Mouse (Mus musculus): ENCODE measurements at regions not wholly inside any gene's neighbourhood (a gene's known extent, or its start where the extent isn't known, plus 50 kb on each side); places are given as distances from the start of the nearest gene placed in this dataset.
"Not testable (repeated sequence)": the region's sequence is repeated elsewhere in the genome, so short reads cannot be mapped to it uniquely, and the experiment has no call there.

GRCm38 (mm10) chrX:99732526-99732925, 88.3 kb upstream of the Tmem28 start:
- Histone ChIP-seq H3K27ac (no peak overlapping the region), H3K9ac (no peak overlapping the region), H3K4me3 (replicated peaks) (no peak overlapping the region), H3K9me3 (no peaks in the 10 kb centered on the region), H3K36me3 (no peaks in the 10 kb centered on the region), H3K4me2 (replicated peaks) (no peak overlapping the region), H3K27me3 (replicated peaks) (no peaks in the 10 kb centered on the region; the same call in 1 of the 2 replicates), H3K4me1 (replicated peaks) (no peaks in the 10 kb centered on the region)
- WGBS, result 66% methylated on average over 2 of the region's 2 CpGs
- ATAC-seq, result no peak

DNA sequence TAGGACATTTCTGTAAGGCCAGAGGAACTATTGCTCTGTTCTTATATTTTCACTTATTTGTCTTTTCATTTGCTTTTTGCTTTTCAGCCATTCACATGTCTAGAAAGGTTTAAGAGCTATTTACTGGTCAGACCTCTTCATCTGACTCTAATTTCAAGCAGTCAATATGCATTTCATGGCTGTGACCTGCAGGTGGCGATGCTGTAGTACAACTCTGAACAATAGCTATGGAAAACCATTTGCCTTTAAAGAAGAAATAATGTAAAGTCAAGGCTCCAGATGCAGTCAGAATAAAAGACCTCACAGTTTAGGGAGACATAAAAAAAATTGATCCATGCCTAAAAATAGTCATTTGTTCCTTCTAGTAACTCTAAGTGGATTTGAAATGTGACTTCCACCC, 95.7 kb upstream of the Tmem28 start:
- no peak overlapping the region for H3K9ac ChIP-seq
- H3K9me3 ChIP-seq, result no peaks in the 10 kb centered on the region
- H3K36me3 ChIP-seq, result no peaks in the 10 kb centered on the region
- H3K4me1 ChIP-seq (replicated peaks), result no peaks in the 10 kb centered on the region
- WGBS, result 3% methylated on average over 1 of the region's 1 CpGs
- no peaks in the 10 kb centered on the region for H3K27me3 ChIP-seq (replicated peaks)
- no peak overlapping the region for H3K4me2 ChIP-seq (replicated peaks)
- no peak for ATAC-seq
- no peak overlapping the region for H3K4me3 ChIP-seq (replicated peaks)
- no peak overlapping the region for H3K27ac ChIP-seq

- Histone ChIP-seq H3K4me2 (replicated peaks) (no peak overlapping the region), H3K4me3 (replicated peaks) (no peak overlapping the region), H3K27ac (no peak overlapping the region), H3K27me3 (replicated peaks) (no peaks in the 10 kb centered on the region; the same call in 1 of the 2 replicates), H3K36me3 (no peaks in the 10 kb centered on the region), H3K9me3 (no peaks in the 10 kb centered on the region), H3K4me1 (replicated peaks) (no peaks in the 10 kb centered on the region), H3K9ac (no peak overlapping the region)
- 58% methylated on average over 4 of the region's 4 CpGs for WGBS
- ATAC-seq, result no peak
Measured at GRCm38 (mm10) chrX:99695366-99695765, 125.5 kb upstream of the Tmem28 start.

GRCm38 (mm10) chrX:99690971-99691370, 129.8 kb upstream of the Tmem28 start:
- no peaks in the 10 kb centered on the region for H3K9me3 ChIP-seq
- no peak overlapping the region for H3K4me2 ChIP-seq (replicated peaks)
- H3K27ac ChIP-seq, result no peak overlapping the region
- H3K36me3 ChIP-seq, result no peaks in the 10 kb centered on the region
- 62% methylated on average over 4 of the region's 4 CpGs for WGBS
- no peak for ATAC-seq
- H3K4me1 ChIP-seq (replicated peaks), result no peaks in the 10 kb centered on the region
- H3K9ac ChIP-seq, result no peak overlapping the region
- no peaks in the 10 kb centered on the region; the same call in 1 of the 2 replicates for H3K27me3 ChIP-seq (replicated peaks)
- H3K4me3 ChIP-seq (replicated peaks), result no peak overlapping the region

GRCm38 (mm10) chrX:99689761-99690160, 131.1 kb upstream of the Tmem28 start:
- no peak overlapping the region for H3K27ac ChIP-seq
- H3K9me3 ChIP-seq, result no peaks in the 10 kb centered on the region
- H3K4me2 ChIP-seq (replicated peaks), result no peak overlapping the region
- no peaks in the 10 kb centered on the region for H3K4me1 ChIP-seq (replicated peaks)
- 79% methylated on average over 4 of the region's 4 CpGs for WGBS
- H3K4me3 ChIP-seq (replicated peaks), result no peak overlapping the region
- no peak overlapping the region for H3K9ac ChIP-seq
- no peak for ATAC-seq
- no peaks in the 10 kb centered on the region for H3K36me3 ChIP-seq
- no peaks in the 10 kb centered on the region; the same call in 1 of the 2 replicates for H3K27me3 ChIP-seq (replicated peaks)

DNA sequence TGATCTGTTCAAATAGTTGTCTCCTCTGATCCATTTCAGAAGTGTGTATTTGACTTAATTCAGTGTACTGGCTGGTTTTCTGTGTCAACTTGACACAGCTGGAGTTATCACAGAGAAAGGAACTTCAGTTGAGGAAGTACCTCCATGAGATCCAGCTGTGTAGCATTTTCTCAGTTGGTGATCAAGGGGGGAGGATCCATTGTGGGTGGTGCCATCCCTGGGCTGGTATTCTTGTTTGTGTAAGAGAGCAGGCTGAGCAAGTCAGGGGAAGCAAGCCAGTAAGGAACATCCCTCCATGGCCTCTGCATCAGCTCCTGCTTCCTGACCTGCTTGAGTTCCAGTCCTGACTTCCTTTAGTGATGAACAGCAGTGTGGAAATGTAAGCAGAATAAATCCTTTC, 138.3 kb upstream of the Tmem28 start:
- not testable (repeated sequence) for H3K27ac ChIP-seq; H3K4me2 ChIP-seq (replicated peaks); H3K4me3 ChIP-seq (replicated peaks); H3K36me3 ChIP-seq; H3K4me1 ChIP-seq (replicated peaks); H3K9me3 ChIP-seq; H3K9ac ChIP-seq; ATAC-seq; H3K27me3 ChIP-seq (replicated peaks)

DNA sequence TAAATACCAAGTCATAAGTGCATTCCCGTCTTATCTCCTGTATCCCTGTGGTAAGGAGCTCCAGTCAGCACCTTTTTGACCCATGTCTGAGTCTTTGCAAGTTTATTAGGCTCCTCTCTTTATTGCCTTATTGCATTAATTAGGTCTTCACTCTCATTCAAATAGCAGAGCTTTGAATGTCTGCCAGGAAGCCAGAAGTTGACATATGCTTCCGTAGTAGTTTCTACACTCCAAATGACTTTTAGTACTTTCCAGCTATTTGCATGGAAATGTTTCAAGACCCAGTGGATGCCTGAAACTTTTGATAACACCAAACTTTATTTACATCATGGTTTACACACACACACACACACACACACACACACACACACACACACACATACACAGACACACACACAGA, 153.2 kb upstream of the Tmem28 start:
- Histone ChIP-seq H3K4me2 (replicated peaks) (no peak overlapping the region), H3K27ac (no peak overlapping the region), H3K4me3 (replicated peaks) (no peak overlapping the region), H3K9me3 (no peaks in the 10 kb centered on the region), H3K27me3 (replicated peaks) (no peaks in the 10 kb centered on the region; the same call in 1 of the 2 replicates), H3K4me1 (replicated peaks) (no peaks in the 10 kb centered on the region), H3K9ac (no peak overlapping the region), H3K36me3 (no peaks in the 10 kb centered on the region)
- 72% methylated on average over 2 of the region's 2 CpGs for WGBS
- ATAC-seq, result no peak

- Histone ChIP-seq H3K9ac (no peak overlapping the region), H3K9me3 (no peaks in the 10 kb centered on the region), H3K4me1 (replicated peaks) (no peaks in the 10 kb centered on the region), H3K36me3 (no peaks in the 10 kb centered on the region), H3K4me2 (replicated peaks) (no peak overlapping the region), H3K27ac (no peak overlapping the region), H3K4me3 (replicated peaks) (no peak overlapping the region), H3K27me3 (replicated peaks) (peaks cover 3% of the 10 kb centered on the region; the same call in 1 of the 2 replicates)
- 72% methylated on average over 3 of the region's 3 CpGs for WGBS
- no peak for ATAC-seq
Measured at GRCm38 (mm10) chrX:99662566-99662965, 158.3 kb upstream of the Tmem28 start.

DNA sequence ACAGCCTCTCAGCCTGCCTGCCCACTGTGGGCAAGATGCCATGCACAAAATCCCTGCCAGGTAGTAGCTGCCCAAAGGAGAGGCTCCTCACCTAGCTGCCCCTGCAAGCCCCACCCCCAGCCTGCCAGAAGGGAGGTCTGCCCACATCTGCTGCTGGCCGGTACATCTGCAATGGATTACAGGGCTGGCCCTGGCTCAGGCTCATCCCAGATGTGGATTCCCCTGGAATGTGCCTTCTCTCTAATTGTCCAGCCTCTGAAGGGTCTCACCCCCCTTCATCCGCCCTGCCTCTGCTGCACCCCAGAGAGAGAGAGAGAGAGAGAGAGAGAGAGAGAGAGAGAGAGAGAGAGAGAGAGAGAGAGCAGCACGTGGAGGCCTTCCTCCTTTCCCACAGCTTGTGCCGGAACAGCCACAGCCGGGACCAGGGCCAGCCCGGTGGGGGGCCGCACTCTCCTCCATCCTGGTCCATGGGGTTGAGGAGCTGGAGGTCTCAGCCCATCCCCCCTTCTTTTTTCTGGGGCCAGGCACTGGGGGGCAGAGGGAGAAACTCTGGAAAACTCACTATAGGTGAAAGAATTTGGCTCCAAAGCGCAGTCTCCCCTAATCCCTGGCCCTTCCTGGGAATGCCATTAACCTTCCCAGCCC, 161.2 kb upstream of the Tmem28 start:
- no peak for ATAC-seq
- no peaks in the 10 kb centered on the region for H3K4me1 ChIP-seq (replicated peaks)
- no peak overlapping the region for H3K27ac ChIP-seq
- WGBS, result 53% methylated on average over 8 of the region's 8 CpGs
- H3K27me3 ChIP-seq (replicated peaks), result peaks cover 3% of the 10 kb centered on the region; the same call in 1 of the 2 replicates
- H3K9ac ChIP-seq, result no peak overlapping the region
- no peaks in the 10 kb centered on the region for H3K36me3 ChIP-seq
- H3K4me3 ChIP-seq (replicated peaks), result no peak overlapping the region
- H3K9me3 ChIP-seq, result no peaks in the 10 kb centered on the region
- H3K4me2 ChIP-seq (replicated peaks), result no peak overlapping the region

- no peaks in the 10 kb centered on the region for H3K36me3 ChIP-seq
- no peaks in the 10 kb centered on the region for H3K9me3 ChIP-seq
- H3K4me2 ChIP-seq (replicated peaks), result no peak overlapping the region
- WGBS, result 25% methylated on average over 8 of the region's 8 CpGs
- peaks cover 3% of the 10 kb centered on the region; the same call in 1 of the 2 replicates for H3K27me3 ChIP-seq (replicated peaks)
- no peak overlapping the region for H3K27ac ChIP-seq
- no peak overlapping the region for H3K9ac ChIP-seq
- H3K4me1 ChIP-seq (replicated peaks), result no peaks in the 10 kb centered on the region
- peak; percentile 51; the same call in 1 of the 2 replicates for ATAC-seq
- no peak overlapping the region for H3K4me3 ChIP-seq (replicated peaks)
Measured at GRCm38 (mm10) chrX:99657790-99658451, 162.9 kb upstream of the Tmem28 start.

- H3K27me3 ChIP-seq (replicated peaks), result peaks cover 3% of the 10 kb centered on the region; the same call in 1 of the 2 replicates
- WGBS, result 87% methylated on average over 6 of the region's 6 CpGs
Measured at GRCm38 (mm10) chrX:99656988-99657387, 163.8 kb upstream of the Tmem28 start.

DNA sequence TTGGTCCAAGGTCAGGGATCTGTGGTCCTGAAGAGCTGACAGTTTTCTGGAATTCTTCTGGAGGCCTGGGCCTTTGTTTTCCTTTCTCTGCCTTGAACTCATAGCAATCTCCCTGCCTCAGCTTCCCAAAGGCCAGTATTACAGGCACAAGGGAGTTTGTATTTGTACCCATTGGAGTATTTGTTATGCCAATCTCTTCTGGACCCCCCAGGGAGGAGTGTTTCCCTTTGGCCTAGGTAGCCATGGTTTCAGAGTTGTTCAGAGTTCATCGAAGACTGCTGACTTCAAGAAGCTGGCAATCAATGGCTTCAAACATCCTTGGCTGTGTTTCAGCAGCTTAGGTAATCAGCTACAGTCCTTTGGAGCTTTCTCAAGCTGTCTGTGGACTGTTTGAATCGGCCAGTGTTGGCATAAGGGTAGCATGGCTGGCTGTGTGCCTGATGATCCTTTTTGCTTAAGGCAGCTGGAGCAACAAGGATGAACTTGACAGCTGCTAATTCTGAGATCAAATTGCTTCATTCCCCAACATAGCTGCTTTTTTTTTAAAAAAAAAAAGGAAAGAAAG, 161.2 kb upstream of the Pja1 start:
- Histone ChIP-seq H3K9ac (no peak overlapping the region), H3K4me3 (replicated peaks) (no peak overlapping the region), H3K4me2 (replicated peaks) (no peak overlapping the region), H3K4me1 (replicated peaks) (no peaks in the 10 kb centered on the region), H3K27ac (no peak overlapping the region), H3K27me3 (replicated peaks) (peaks cover 8% of the 10 kb centered on the region; the same call in 1 of the 2 replicates), H3K36me3 (no peaks in the 10 kb centered on the region), H3K9me3 (no peaks in the 10 kb centered on the region)
- ATAC-seq, result no peak
- WGBS, result 76% methylated on average over 2 of the region's 2 CpGs

More at GRCm38 (mm10) chrX:99656988-99657387, 163.8 kb upstream of the Tmem28 start:
- Histone ChIP-seq H3K4me1 (replicated peaks) (no peaks in the 10 kb centered on the region), H3K27ac (no peak overlapping the region), H3K9me3 (no peaks in the 10 kb centered on the region), H3K4me3 (replicated peaks) (no peak overlapping the region), H3K4me2 (replicated peaks) (no peak overlapping the region), H3K36me3 (no peaks in the 10 kb centered on the region), H3K9ac (no peak overlapping the region)
- no peak for ATAC-seq
